ENCODE assay signal across 8 mouse cellular contexts in the genomic region with DNA sequence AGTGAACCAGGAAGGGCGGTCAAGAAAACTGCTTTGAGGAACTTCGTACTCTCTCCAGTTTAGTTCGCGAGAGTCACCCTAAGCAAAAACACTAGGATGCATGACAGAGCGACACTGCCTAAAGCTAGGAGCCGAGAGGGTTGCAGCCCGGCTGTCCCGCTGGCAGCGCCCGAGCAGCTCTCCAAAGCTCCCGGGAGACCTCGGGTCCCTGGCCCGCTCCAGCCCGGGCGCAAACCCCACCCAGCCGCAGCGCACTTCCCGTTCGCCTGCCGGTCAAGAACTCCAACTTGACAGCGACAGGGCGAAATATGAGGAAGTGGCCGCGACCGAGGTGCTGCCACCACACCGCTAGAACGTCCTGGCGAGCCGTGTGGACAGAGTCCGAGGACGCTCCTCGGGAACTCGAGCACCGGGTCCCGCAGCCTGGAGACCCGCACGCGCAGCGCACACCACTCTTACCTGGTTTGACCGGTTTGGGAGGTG. TPM values are rescaled to one million over a fixed set of nuclear protein-coding genes. Genes with fewer than 3 reads are reported as not detected.
DNase-seq lines count a peak whose midpoint lies in the region; ATAC-seq and TF ChIP-seq lines count a peak whose summit lies in the region.

No protein-coding gene starts in this region.

- H3K9ac ChIP-seq in embryonic facial prominence, embryonic 12.5 days, result peak overlapping the region; percentile 66
- peak overlapping the region; percentile 46 for H3K9ac ChIP-seq in midbrain, embryonic 15.5 days

- WGBS in embryonic facial prominence, embryonic 12.5 days, result under 1% methylated on average over 40 of the region's 40 CpGs
- WGBS in kidney, adult 2 months, result under 1% methylated on average over 40 of the region's 40 CpGs
- WGBS in midbrain, embryonic 15.5 days, result under 1% methylated on average over 40 of the region's 40 CpGs

- no peaks in the 10 kb centered on the region for H3K36me3 ChIP-seq in embryonic facial prominence, embryonic 12.5 days
- H3K36me3 ChIP-seq in kidney, adult 2 months (ENCODE audit: control insufficient read depth, insufficient read depth, low read length), result no peaks in the 10 kb centered on the region
- H3K36me3 ChIP-seq in midbrain, embryonic 15.5 days (replicated peaks), result no peaks in the 10 kb centered on the region
- H3K36me3 ChIP-seq in splenic B cell, adult 2 months (ENCODE audit: control insufficient read depth, insufficient read depth, low read length, poor library complexity, severe bottlenecking), result no peaks in the 10 kb centered on the region

- peak overlapping the region; percentile 84 for H3K4me2 ChIP-seq in embryonic facial prominence, embryonic 12.5 days (replicated peaks)
- peak overlapping the region; percentile 99 for H3K4me2 ChIP-seq in midbrain, embryonic 15.5 days

- 0 out of 2 replicates have a peak, but pooled peaks cover 4% of the 10 kb centered on the region for H3K4me1 ChIP-seq in embryonic facial prominence, embryonic 12.5 days
- H3K4me1 ChIP-seq in kidney, adult 2 months (ENCODE audit: control insufficient read depth, insufficient read depth, low read length), result peaks cover 13% of the 10 kb centered on the region
- peaks cover 12% of the 10 kb centered on the region for H3K4me1 ChIP-seq in midbrain, embryonic 15.5 days

- peak; percentile 69 for ATAC-seq in cerebellum, adult (ENCODE audit: insufficient number of reproducible peaks, low FRiP score, low TSS enrichment)
- peak; percentile 64 for ATAC-seq in embryonic facial prominence, embryonic 12.5 days (ENCODE audit: insufficient number of reproducible peaks, insufficient read depth, low FRiP score, low TSS enrichment)
- ATAC-seq in midbrain, embryonic 15.5 days (replicated peaks), result peak; percentile 69

- peak overlapping the region; percentile 77 for H3K4me3 ChIP-seq in embryonic facial prominence, embryonic 12.5 days
- peak overlapping the region; percentile 94 for H3K4me3 ChIP-seq in kidney, adult 2 months (ENCODE audit: insufficient read depth, low read depth, low read length)
- H3K4me3 ChIP-seq in midbrain, embryonic 15.5 days, result peak overlapping the region; percentile 61

- no peaks in the 10 kb centered on the region for H3K9me3 ChIP-seq in embryonic facial prominence, embryonic 12.5 days
- no peaks in the 10 kb centered on the region for H3K9me3 ChIP-seq in midbrain, embryonic 15.5 days

- no peak for TF ChIP-seq CTCF in kidney, adult 2 months (conservative IDR thresholded peaks at IDR 0.05; ENCODE audit: insufficient read depth, insufficient read length, low read depth, low read length)

- TF ChIP-seq POLR2A in kidney, adult 2 months (IDR thresholded peaks at IDR 0.05; ENCODE audit: low read depth, low read length), result no peak

- peak overlapping the region; percentile 67 for H3K27ac ChIP-seq in embryonic facial prominence, embryonic 12.5 days
- peak overlapping the region; percentile 98 for H3K27ac ChIP-seq in kidney, adult 2 months (ENCODE audit: insufficient read depth, low read depth, low read length)
- peak overlapping the region; percentile 50 for H3K27ac ChIP-seq in midbrain, embryonic 15.5 days

- no peak for DNase-seq in cerebellum, postnatal 14 days
- DNase-seq in heart, adult 9 months (ENCODE audit: low spot score in 2 of 2), result peak; percentile 71 to 77
- peak; percentile 74 for DNase-seq in kidney, adult 2 months
- peak; percentile 77 for DNase-seq in liver
- peak; percentile 65 for DNase-seq in splenic B cell, adult 2 months (ENCODE audit: low read depth, low spot score)

- no peaks in the 10 kb centered on the region for H3K27me3 ChIP-seq in embryonic facial prominence, embryonic 12.5 days
- no peaks in the 10 kb centered on the region for H3K27me3 ChIP-seq in kidney, adult 2 months (replicated peaks; ENCODE audit: control insufficient read depth, insufficient read depth, low read length)
- peaks cover 6% of the 10 kb centered on the region; the same call in 1 of the 2 replicates for H3K27me3 ChIP-seq in midbrain, embryonic 15.5 days (replicated peaks)
- no peaks in the 10 kb centered on the region for H3K27me3 ChIP-seq in splenic B cell, adult 2 months (ENCODE audit: control insufficient read depth, insufficient read depth, low read length, poor library complexity, severe bottlenecking)

RNA-seq across cellular contexts. Expression of gene Ostf1, which starts 0.4 kb away (rescaled TPM):
- polyA plus RNA-seq in embryonic facial prominence, embryonic 12.5 days (2016; fragmentation: Nextera tagmentation; extraction: Ambion mirVana), result 45.8 and 53.1 TPM in 2 replicates
- polyA plus RNA-seq in kidney, adult 2 months (2012; rRNA removed), result 66.0 and 80.0 TPM in 2 replicates
- polyA plus RNA-seq in midbrain, embryonic 15.5 days (2015; fragmentation: Nextera tagmentation; extraction: Ambion mirVana), result 37.2 and 42.4 TPM in 2 replicates

RNA-seq across cellular contexts. Expression of gene Nmrk1, which starts 0.5 kb away (rescaled TPM):
- 13.9 and 15.6 TPM in 2 replicates for polyA plus RNA-seq in embryonic facial prominence, embryonic 12.5 days (2016; fragmentation: Nextera tagmentation; extraction: Ambion mirVana)
- polyA plus RNA-seq in kidney, adult 2 months (2012; rRNA removed), result 77.1 and 78.6 TPM in 2 replicates
- polyA plus RNA-seq in midbrain, embryonic 15.5 days (2015; fragmentation: Nextera tagmentation; extraction: Ambion mirVana), result 6.6 and 7.2 TPM in 2 replicates

RNA-seq across cellular contexts. Expression of gene Carnmt1, which starts 39.4 kb away (rescaled TPM):
- 35.3 and 42.1 TPM in 2 replicates for polyA plus RNA-seq in embryonic facial prominence, embryonic 12.5 days (2016; fragmentation: Nextera tagmentation; extraction: Ambion mirVana)
- polyA plus RNA-seq in kidney, adult 2 months (2012; rRNA removed), result 5.9 and 6.3 TPM in 2 replicates
- polyA plus RNA-seq in midbrain, embryonic 15.5 days (2015; fragmentation: Nextera tagmentation; extraction: Ambion mirVana), result 11.2 and 13.6 TPM in 2 replicates

Comparison
In these comparisons a context has a peak if more than half of its experiments do, and no peak if none do; other contexts are left out.
1. DNase-seq: peak in heart, adult 9 months (2 of 2), kidney, adult 2 months (single experiment), liver (single experiment) and splenic B cell, adult 2 months (single experiment); none in cerebellum, postnatal 14 days (0 of 2).
2. Peak in every context shown above with its lines, with median percentiles within 50 percentile points of each other: ATAC-seq, H3K27ac ChIP-seq and H3K4me3 ChIP-seq.